Mouse (Mus musculus) olfactory bulb, adult 2 months (tissue): Measurements from ENCODE around the gene Gng3.

Source experiments
- CTCF ChIP-seq: fragments of 200-500 bp; IDR thresholded peaks from 2 replicates; pipeline ENCODE4 v1.5.1; 2012; ENCODE audit warnings: low read depth, mild to moderate bottlenecking, low read length, moderate library complexity; ENCODE audit not compliant: insufficient read depth
- POLR2A ChIP-seq: fragments of 200-500 bp; IDR thresholded peaks from 2 replicates; pipeline ENCODE4 v1.6.1; 2012; ENCODE audit warnings: mild to moderate bottlenecking, low read depth, low read length, moderate library complexity; ENCODE audit not compliant: insufficient read depth

DNA sequence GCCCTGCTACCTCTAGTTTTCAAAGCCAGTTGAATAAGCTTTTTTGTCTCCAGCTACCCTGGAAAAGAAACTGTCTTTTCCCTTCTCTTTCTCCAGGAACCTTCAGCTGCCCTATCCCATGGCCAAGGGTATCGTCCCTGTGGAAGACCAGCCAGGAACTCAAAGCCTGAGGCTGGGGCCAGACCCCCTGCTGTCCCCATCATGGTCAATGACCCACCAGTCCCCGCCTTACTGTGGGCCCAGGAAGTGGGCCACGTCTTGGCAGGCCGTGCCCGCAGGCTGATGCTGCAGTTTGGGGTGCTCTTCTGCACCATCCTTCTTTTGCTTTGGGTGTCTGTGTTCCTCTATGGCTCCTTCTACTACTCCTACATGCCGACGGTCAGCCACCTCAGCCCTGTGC lies 2.0 kb upstream of the Gng3 start:
- TF ChIP-seq POLR2A: no peak
- TF ChIP-seq CTCF: no peak
